Mouse (Mus musculus): Measurements from ENCODE around the gene Rtf1.

DNA sequence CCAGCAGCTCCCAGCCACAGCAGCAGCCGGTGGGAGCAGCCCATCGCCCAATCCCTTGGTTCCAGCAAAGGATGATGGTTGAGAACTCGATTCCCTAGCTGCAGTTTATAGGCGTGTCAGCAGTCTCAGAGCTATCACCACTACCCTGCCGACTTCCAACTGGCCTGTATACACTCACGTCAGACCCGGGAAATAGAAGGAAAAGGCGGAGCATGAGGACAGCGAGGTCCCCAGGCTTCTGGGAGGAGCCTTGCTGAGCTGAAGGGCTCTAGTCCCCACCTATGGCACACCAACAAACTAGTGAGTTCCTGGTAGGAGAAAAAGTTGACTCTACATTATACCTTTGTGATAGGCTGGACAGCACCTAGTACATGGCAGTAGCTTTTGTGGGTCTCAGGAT, 85.4 kb downstream of the Rtf1 start, which contains the start of gene Ltk:
- TF ChIP-seq CTCF (IDR thresholded peaks at IDR 0.05; ENCODE audit: borderline replicate concordance, control insufficient read depth, extremely low read depth, insufficient read depth, low read length, poor library complexity) (no peak), POLR2A (IDR thresholded peaks at IDR 0.05; ENCODE audit: control insufficient read depth, extremely low read depth, insufficient read depth, low read length, poor library complexity) (no peak)
